Mouse (Mus musculus) heart, postnatal 25 days (tissue): ENCODE data around the gene Zfp446. TPM values are rescaled to one million over a fixed set of nuclear protein-coding genes. Genes with fewer than 3 reads are reported as not detected.

Experiments
- DNase-seq: peaks from one replicate; pipeline ENCODE4 v3.0.0; 2022; ENCODE audit warnings: low spot score
- intact Hi-C: fragments of 180-260 bp; cut with DNase I; formaldehyde crosslinking; loops from one replicate; pipeline ENCODE4 v1.15.1; 2025
- total RNA-seq, 2 experiments: library from RNA; stranded (reverse); gene quantifications; 2 replicates each; pipeline ENCODE4 v1.2.3; 2021

Zfp446 gene
- total RNA-seq, 2 experiments from 2014 or later: 2.5 to 3.0 TPM

- no peak for DNase-seq
- intact Hi-C loops: no loop called here
Observed at GRCm38 (mm10) chr7:12980291-12980690, 2.6 kb downstream of the Zfp446 start.

- intact Hi-C loops: no loop called here
- DNase-seq: no peak
Observed at GRCm38 (mm10) chr7:12985724-12986123, 8.1 kb downstream of the Zfp446 start.

- DNase-seq: no peak
- intact Hi-C loops: no loop called here
Observed at GRCm38 (mm10) chr7:12986906-12987305, 9.3 kb downstream of the Zfp446 start.

- intact Hi-C loops: no loop called here
Observed at GRCm38 (mm10) chr7:12987409-12988189, 10.0 kb downstream of the Zfp446 start.

GRCm38 (mm10) chr7:12992222-12992621 lies 14.6 kb downstream of the Zfp446 start:
- intact Hi-C loops: loop anchor here (5.0 kb wide), 1 partner anchor 85 kb away; no protein-coding TSS in a partner anchor
- DNase-seq: no peak

More at GRCm38 (mm10) chr7:12987409-12988189, 10.0 kb downstream of the Zfp446 start:
- no peak for DNase-seq

- DNase-seq: no peak
- intact Hi-C loops: loop anchor here (5.0 kb wide), 1 partner anchor 86 kb away; no protein-coding TSS in a partner anchor
Observed at GRCm38 (mm10) chr7:12993148-12993547, 15.5 kb downstream of the Zfp446 start.

GRCm38 (mm10) chr7:12995862-12996261 lies 18.2 kb downstream of the Zfp446 start:
- intact Hi-C loops: no loop called here
- no peak for DNase-seq

GRCm38 (mm10) chr7:12997230-12997629 lies 19.6 kb downstream of the Zfp446 start:
- intact Hi-C loops: no loop called here
- DNase-seq: no peak

GRCm38 (mm10) chr7:12998053-12998452 lies 20.4 kb downstream of the Zfp446 start, which contains the start of gene Slc27a5:
Slc27a5 (minus strand) TSS chr7:12998192.
- intact Hi-C loops: no loop called here
- no peak for DNase-seq

- intact Hi-C loops: no loop called here
Observed at GRCm38 (mm10) chr7:12998851-12999250, 21.2 kb downstream of the Zfp446 start, which contains the start of gene Trim28. Trim28 (plus strand) TSS chr7:12999114.

GRCm38 (mm10) chr7:13001584-13001983 lies 23.9 kb downstream of the Zfp446 start:
- intact Hi-C loops: no loop called here
- DNase-seq: no peak

More at GRCm38 (mm10) chr7:12998851-12999250, 21.2 kb downstream of the Zfp446 start, which contains the start of gene Trim28:
- DNase-seq: no peak

- no peak for DNase-seq
- intact Hi-C loops: no loop called here
Observed at GRCm38 (mm10) chr7:13003380-13003779, 25.7 kb downstream of the Zfp446 start.

- DNase-seq: no peak
- intact Hi-C loops: no loop called here
Observed at GRCm38 (mm10) chr7:13006011-13006410, 28.4 kb downstream of the Zfp446 start.

GRCm38 (mm10) chr7:13006531-13006930 lies 28.9 kb downstream of the Zfp446 start:
- intact Hi-C loops: no loop called here
- no peak for DNase-seq

- intact Hi-C loops: loop anchor here (2.0 kb wide), 1 partner anchor 99 kb away; no protein-coding TSS in a partner anchor
- DNase-seq: no peak
Observed at GRCm38 (mm10) chr7:13007341-13008092, 29.9 kb downstream of the Zfp446 start.

GRCm38 (mm10) chr7:13009143-13010004 lies 31.7 kb downstream of the Zfp446 start:
- intact Hi-C loops: loop anchor here (1.0 to 2.0 kb wide), 2 partner anchors 37 to 101 kb away; no protein-coding TSS in a partner anchor

GRCm38 (mm10) chr7:13010005-13010908 lies 32.6 kb downstream of the Zfp446 start, which contains the start of gene Zbtb45:
Zbtb45 (minus strand) TSS chr7:13010034.
- intact Hi-C loops: no loop called here
- no peak for DNase-seq

More at GRCm38 (mm10) chr7:13009143-13010004, 31.7 kb downstream of the Zfp446 start:
- DNase-seq: peak; percentile 84

- intact Hi-C loops: no loop called here
Observed at GRCm38 (mm10) chr7:13013671-13014070, 36.0 kb downstream of the Zfp446 start.

More at GRCm38 (mm10) chr7:13013671-13014070, 36.0 kb downstream of the Zfp446 start:
- no peak for DNase-seq
